Mouse (Mus musculus): ENCODE measurements around the gene Taar7e. TPM values are rescaled to one million over a fixed set of nuclear protein-coding genes. Genes with fewer than 3 reads are reported as not detected.
"Not testable (repeated sequence)": the region's sequence is repeated elsewhere in the genome, so short reads cannot be mapped to it uniquely, and the experiment has no call there.

The Taar7e gene
- polyA plus RNA-seq, 1 experiment from 2014 or later: not detected

DNA sequence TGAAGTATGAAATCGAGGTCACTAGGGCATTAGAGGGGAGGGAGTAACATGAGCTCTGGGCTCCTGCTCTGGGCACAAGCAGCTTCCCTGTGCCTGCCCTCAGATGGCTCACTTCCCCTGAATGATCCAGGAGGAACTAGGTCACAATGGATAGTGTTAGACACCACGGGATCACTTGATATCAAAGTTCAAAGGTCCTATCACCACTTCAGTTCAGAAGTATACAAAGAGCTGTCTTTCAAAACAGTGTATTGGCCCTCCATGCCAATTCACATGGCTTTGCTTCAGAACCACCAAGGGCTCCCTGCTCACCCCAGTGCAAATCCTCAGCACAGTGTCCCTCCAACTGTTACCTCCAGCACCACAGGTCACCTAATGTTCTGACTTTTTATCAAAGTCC is 37.3 kb downstream of the Taar7e start:
- not testable (repeated sequence) for H3K9ac ChIP-seq; H3K4me1 ChIP-seq; H3K4me2 ChIP-seq; H3K4me3 ChIP-seq; ATAC-seq (ENCODE audit: insufficient number of reproducible peaks, low FRiP score, low TSS enrichment, low read depth); H3K9me3 ChIP-seq; H3K27me3 ChIP-seq; H3K27ac ChIP-seq; H3K36me3 ChIP-seq
- 35% methylated on average over 2 of the region's 2 CpGs for WGBS

DNA sequence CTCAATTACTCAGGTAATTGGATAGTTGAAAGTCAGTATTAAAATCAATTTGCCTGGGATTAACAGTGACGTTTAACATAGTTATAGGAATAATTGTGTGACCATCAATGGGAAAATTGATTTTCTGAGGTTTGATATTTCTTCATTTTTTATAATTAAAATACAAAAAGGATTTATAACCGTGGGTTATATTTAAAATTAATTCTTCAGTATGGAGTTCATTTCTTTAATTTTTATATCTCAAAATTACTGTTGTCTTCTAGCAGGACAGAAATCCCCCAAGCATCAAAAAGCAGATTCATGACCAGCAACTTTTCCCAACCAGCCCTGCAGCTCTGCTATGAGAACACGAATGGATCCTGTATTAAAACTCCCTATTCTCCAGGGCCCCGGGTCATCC is 38.8 kb downstream of the Taar7e start, which contains the start of gene Taar8a:
TSS of gene Taar8a (plus strand) at position 301 of the 400 bp plus-strand sequence.
- H3K4me3 ChIP-seq; H3K4me2 ChIP-seq; H3K27me3 ChIP-seq; ATAC-seq (ENCODE audit: insufficient number of reproducible peaks, low FRiP score, low TSS enrichment, low read depth); H3K9me3 ChIP-seq; H3K27ac ChIP-seq; H3K4me1 ChIP-seq; H3K9ac ChIP-seq; H3K36me3 ChIP-seq: not testable (repeated sequence)
- WGBS: 76% methylated on average over 2 of the region's 4 CpGs

DNA sequence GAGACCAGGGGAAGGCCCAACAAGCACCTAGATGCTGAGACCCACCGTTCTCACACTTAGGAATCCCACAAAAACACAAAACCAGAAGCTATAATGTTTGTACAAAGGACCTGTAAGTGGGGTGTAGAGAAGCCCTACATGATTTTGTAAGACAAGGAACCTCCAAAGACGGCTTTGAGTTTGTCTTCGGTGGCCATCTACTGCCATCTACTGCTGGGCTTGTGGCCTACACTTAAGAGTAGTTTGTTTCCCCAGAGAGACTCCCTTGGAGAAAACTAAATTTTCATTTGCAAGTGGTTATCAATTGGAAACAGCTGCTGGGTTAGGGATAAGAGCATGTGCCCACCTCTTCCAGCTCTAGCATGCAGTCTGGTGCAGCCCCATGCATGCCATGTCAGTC is 42.8 kb downstream of the Taar7e start:
- H3K4me2 ChIP-seq: no peak overlapping the region
- 38% methylated on average over 3 of the region's 3 CpGs for WGBS
- H3K4me1 ChIP-seq: no peaks in the 10 kb centered on the region
- H3K27me3 ChIP-seq: peaks cover 4% of the 10 kb centered on the region; the same call in 1 of the 2 replicates
- H3K27ac ChIP-seq: no peak overlapping the region
- no peak overlapping the region for H3K4me3 ChIP-seq
- ATAC-seq (ENCODE audit: insufficient number of reproducible peaks, low FRiP score, low TSS enrichment, low read depth): no peak
- no peak overlapping the region for H3K9ac ChIP-seq
- H3K9me3 ChIP-seq: no peaks in the 10 kb centered on the region
- H3K36me3 ChIP-seq: no peaks in the 10 kb centered on the region

DNA sequence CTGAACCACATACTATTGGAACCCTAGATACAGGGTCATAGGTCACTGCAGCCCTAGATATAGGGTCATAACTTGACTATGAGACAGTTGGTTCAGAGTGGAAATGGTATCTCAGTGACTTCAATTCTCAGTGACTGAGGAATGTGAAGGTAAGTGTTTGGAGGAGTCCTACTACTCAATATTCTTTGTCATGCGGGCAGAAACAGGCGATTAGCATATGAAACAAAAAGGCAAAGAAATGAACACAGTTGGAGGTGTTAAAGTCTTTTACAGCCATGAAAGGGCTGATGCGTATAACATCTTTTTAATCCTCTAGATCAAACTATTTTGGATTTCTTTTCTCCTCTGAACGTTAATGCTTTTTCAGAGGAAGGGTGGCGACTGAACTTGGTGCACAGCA is 48.5 kb downstream of the Taar7e start:
- no peak for ATAC-seq (ENCODE audit: insufficient number of reproducible peaks, low FRiP score, low TSS enrichment, low read depth)
- no peak overlapping the region for H3K27ac ChIP-seq
- no peaks in the 10 kb centered on the region for H3K27me3 ChIP-seq
- no peaks in the 10 kb centered on the region for H3K4me1 ChIP-seq
- no peak overlapping the region for H3K9ac ChIP-seq
- H3K4me2 ChIP-seq: no peak overlapping the region
- H3K4me3 ChIP-seq: no peak overlapping the region
- no peaks in the 10 kb centered on the region for H3K9me3 ChIP-seq
- no peaks in the 10 kb centered on the region for H3K36me3 ChIP-seq
- 75% methylated on average over 5 of the region's 5 CpGs for WGBS

DNA sequence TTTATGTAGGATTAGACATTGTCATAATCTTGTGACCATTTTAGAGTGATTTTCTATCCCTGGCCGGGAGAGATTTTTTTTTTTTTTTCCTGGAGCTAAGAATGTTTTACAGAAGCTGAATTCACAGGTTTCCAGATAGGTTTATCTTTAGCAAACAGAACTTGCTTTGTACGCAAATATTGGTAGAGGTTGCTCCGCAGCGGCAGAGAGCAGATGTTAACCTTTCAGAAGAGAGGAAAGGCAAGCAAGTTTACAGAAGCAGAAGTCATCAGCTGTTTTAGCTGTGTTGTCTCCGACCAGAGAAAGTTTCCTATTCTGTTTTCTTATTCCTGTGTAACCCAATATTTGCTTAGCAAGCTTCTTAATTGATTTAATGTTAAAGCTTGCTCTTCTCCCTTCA is 49.1 kb downstream of the Taar7e start:
- H3K4me2 ChIP-seq: no peak overlapping the region
- no peaks in the 10 kb centered on the region for H3K36me3 ChIP-seq
- no peaks in the 10 kb centered on the region for H3K27me3 ChIP-seq
- WGBS: 82% methylated on average over 5 of the region's 5 CpGs
- no peaks in the 10 kb centered on the region for H3K4me1 ChIP-seq
- no peak for ATAC-seq (ENCODE audit: insufficient number of reproducible peaks, low FRiP score, low TSS enrichment, low read depth)
- no peak overlapping the region for H3K27ac ChIP-seq
- no peak overlapping the region for H3K9ac ChIP-seq
- no peak overlapping the region for H3K4me3 ChIP-seq
- H3K9me3 ChIP-seq: no peaks in the 10 kb centered on the region

DNA sequence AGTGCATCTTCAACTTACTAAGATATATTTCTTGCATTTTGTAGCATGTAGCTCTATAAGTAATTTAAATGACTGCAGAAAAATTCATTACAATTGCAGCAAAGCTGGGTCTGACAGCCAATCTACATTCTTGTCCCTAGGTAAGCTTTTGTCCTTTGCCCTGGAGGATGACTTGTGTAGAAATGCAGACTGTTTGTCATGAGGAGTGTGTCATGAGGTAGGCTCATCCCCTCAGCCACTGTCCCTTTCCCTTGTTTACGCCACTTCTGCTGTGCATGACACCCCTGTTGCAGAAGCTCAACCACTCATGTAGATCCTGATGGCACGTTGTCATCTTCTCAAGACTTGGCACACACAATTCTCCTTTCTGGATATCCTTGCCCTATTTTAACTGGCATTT is 49.8 kb downstream of the Taar7e start:
- Histone ChIP-seq H3K4me3 (no peak overlapping the region), H3K36me3 (no peaks in the 10 kb centered on the region), H3K4me2 (no peak overlapping the region), H3K4me1 (no peaks in the 10 kb centered on the region), H3K27ac (no peak overlapping the region), H3K9ac (no peak overlapping the region), H3K27me3 (no peaks in the 10 kb centered on the region), H3K9me3 (no peaks in the 10 kb centered on the region)
- no peak for ATAC-seq (ENCODE audit: insufficient number of reproducible peaks, low FRiP score, low TSS enrichment, low read depth)
- WGBS: 92% methylated on average over 2 of the region's 2 CpGs

Other genes starting within 250 kb of the Taar7e start
- gene Slc18b1, start 240.6 kb upstream of the Taar7e start, polyA plus RNA-seq (2015; fragmentation: Nextera tagmentation; extraction: Ambion mirVana): 14.2 and 16.0 TPM in 2 replicates
- gene Vnn3, start 186.2 kb upstream of the Taar7e start, polyA plus RNA-seq (2015; fragmentation: Nextera tagmentation; extraction: Ambion mirVana): 0.15 TPM in 1 of 2 replicates, not detected in the other
- gene Vnn1, start 142.9 kb upstream of the Taar7e start, polyA plus RNA-seq (2015; fragmentation: Nextera tagmentation; extraction: Ambion mirVana): 0.60 and 0.97 TPM in 2 replicates
- gene Taar1, start 117.3 kb upstream of the Taar7e start, polyA plus RNA-seq (2015; fragmentation: Nextera tagmentation; extraction: Ambion mirVana): not detected in 2 replicates
- not detected in 2 replicates for gene Taar2, start 99.0 kb upstream of the Taar7e start, polyA plus RNA-seq (2015; fragmentation: Nextera tagmentation; extraction: Ambion mirVana)
- gene Taar3, start 88.1 kb upstream of the Taar7e start, polyA plus RNA-seq (2015; fragmentation: Nextera tagmentation; extraction: Ambion mirVana): not detected in 2 replicates
- gene Taar4, start 77.1 kb upstream of the Taar7e start, polyA plus RNA-seq (2015; fragmentation: Nextera tagmentation; extraction: Ambion mirVana): not detected in 2 replicates
- not detected in 2 replicates for gene Taar5, start 66.9 kb upstream of the Taar7e start, polyA plus RNA-seq (2015; fragmentation: Nextera tagmentation; extraction: Ambion mirVana)
- not detected in 2 replicates for gene Taar6, start 52.0 kb upstream of the Taar7e start, polyA plus RNA-seq (2015; fragmentation: Nextera tagmentation; extraction: Ambion mirVana)
- not detected in 2 replicates for gene Taar7a, start 44.1 kb upstream of the Taar7e start, polyA plus RNA-seq (2015; fragmentation: Nextera tagmentation; extraction: Ambion mirVana)
- gene Taar7b, start 37.7 kb upstream of the Taar7e start, polyA plus RNA-seq (2015; fragmentation: Nextera tagmentation; extraction: Ambion mirVana): not detected in 2 replicates
- gene Taar7d, start 10.4 kb upstream of the Taar7e start, polyA plus RNA-seq (2015; fragmentation: Nextera tagmentation; extraction: Ambion mirVana): not detected in 2 replicates
- not detected in 2 replicates for gene Taar7f, start 11.9 kb downstream of the Taar7e start, polyA plus RNA-seq (2015; fragmentation: Nextera tagmentation; extraction: Ambion mirVana)
- not detected in 2 replicates for gene Taar8a, start 38.9 kb downstream of the Taar7e start, polyA plus RNA-seq (2015; fragmentation: Nextera tagmentation; extraction: Ambion mirVana)
- gene Taar8b, start 54.7 kb downstream of the Taar7e start, polyA plus RNA-seq (2015; fragmentation: Nextera tagmentation; extraction: Ambion mirVana): not detected in 2 replicates
- not detected in 2 replicates for gene Taar8c, start 64.3 kb downstream of the Taar7e start, polyA plus RNA-seq (2015; fragmentation: Nextera tagmentation; extraction: Ambion mirVana)
- not detected in 2 replicates for gene Taar9, start 71.9 kb downstream of the Taar7e start, polyA plus RNA-seq (2015; fragmentation: Nextera tagmentation; extraction: Ambion mirVana)
- 68.7 and 70.4 TPM in 2 replicates for gene Stx7, start 111.7 kb downstream of the Taar7e start, polyA plus RNA-seq (2015; fragmentation: Nextera tagmentation; extraction: Ambion mirVana)
- 18.2 and 19.2 TPM in 2 replicates for gene Moxd1, start 185.9 kb downstream of the Taar7e start, polyA plus RNA-seq (2015; fragmentation: Nextera tagmentation; extraction: Ambion mirVana)